Comparison of ENCODE assay signal across 12 mouse cellular contexts in genomic region chr5:140135734-140136625, GRCm38 (mm10).
A peak's percentile ranks its signal among the peaks of the same experiment; 100 is the strongest.
DNase-seq lines count a peak whose midpoint lies in the region; ATAC-seq lines count a peak whose summit lies in the region.
"Had no signal": no experiment of that assay in that cellular context is flagged by ENCODE, and none has a peak within 500 bp of the region (broad histone marks: within the 10 kb centered on the region; RNA-seq: fewer than 3 reads in every experiment).

No protein-coding gene starts in this region.

- H3K4me3 ChIP-seq in heart, embryonic 12.5 days: no peak overlapping the region
- no peak overlapping the region for H3K4me3 ChIP-seq in intestine, embryonic 16.5 days (ENCODE audit: low read length)

- H3K4me1 ChIP-seq in heart, embryonic 12.5 days (replicated peaks): peaks cover 15% of the 10 kb centered on the region
- no peaks in the 10 kb centered on the region for H3K4me1 ChIP-seq in intestine, embryonic 16.5 days (ENCODE audit: control insufficient read depth, insufficient read depth, low read length)

- peak; percentile 64; the same call in 1 of the 2 replicates for ATAC-seq in frontal cortex, adult (ENCODE audit: low TSS enrichment)
- ATAC-seq in heart, embryonic 12.5 days (ENCODE audit: insufficient number of reproducible peaks, low FRiP score): 0 out of 2 replicates have a peak, but pooled peaks have one; percentile 26
- no peak for ATAC-seq in intestine, embryonic 16.5 days
- ATAC-seq: intestine, postnatal 0 days; Patski had no signal

- H3K4me2 ChIP-seq in heart, embryonic 12.5 days: no peak overlapping the region
- no peak overlapping the region for H3K4me2 ChIP-seq in intestine, embryonic 16.5 days (ENCODE audit: low read depth, low read length)
- H3K4me2 ChIP-seq: lung, embryonic 14.5 days had no signal

- no peaks in the 10 kb centered on the region; the same call in 1 of the 2 replicates for H3K9me3 ChIP-seq in heart, embryonic 12.5 days (replicated peaks)
- H3K9me3 ChIP-seq in intestine, embryonic 16.5 days (ENCODE audit: control insufficient read depth, low read length): no peaks in the 10 kb centered on the region

- no peaks in the 10 kb centered on the region for H3K27me3 ChIP-seq in heart, embryonic 12.5 days (replicated peaks)
- H3K27me3 ChIP-seq in intestine, embryonic 16.5 days (replicated peaks; ENCODE audit: control insufficient read depth, insufficient read depth, low read length): no peaks in the 10 kb centered on the region
- H3K27me3 ChIP-seq: Patski had no signal

- no peak for DNase-seq in frontal cortex, postnatal 10 days (ENCODE audit: low spot score in 2 of 2)
- DNase-seq in right cerebral cortex, postnatal 10 days (ENCODE audit: low spot score in 2 of 2): peak; percentile 40 to 44
- no peak for DNase-seq in right cerebral cortex, postnatal 25 days
- no peak for DNase-seq in layer of hippocampus, postnatal 10 days (ENCODE audit: low spot score in 2 of 2)
- DNase-seq in embryo, embryonic 10 days (ENCODE audit: low spot score): no peak
- DNase-seq: B cell, adult 2 months; lung, embryonic 14.5 days had no signal

- H3K27ac ChIP-seq in heart, embryonic 12.5 days (ENCODE audit: poor library complexity, severe bottlenecking): no peak overlapping the region
- no peak overlapping the region for H3K27ac ChIP-seq in intestine, embryonic 16.5 days (ENCODE audit: low read length)

- peaks cover 7% of the 10 kb centered on the region; the same call in 1 of the 2 replicates for H3K36me3 ChIP-seq in heart, embryonic 12.5 days
- no peaks in the 10 kb centered on the region for H3K36me3 ChIP-seq in intestine, embryonic 16.5 days (ENCODE audit: control insufficient read depth, insufficient read depth, low read length)

- no peak overlapping the region for H3K9ac ChIP-seq in heart, embryonic 12.5 days
- H3K9ac ChIP-seq in intestine, embryonic 16.5 days (ENCODE audit: low read depth, low read length): no peak overlapping the region
- H3K9ac ChIP-seq: lung, embryonic 14.5 days had no signal

- 70% methylated on average over 8 of the region's 8 CpGs for WGBS in heart, embryonic 12.5 days
- 86% methylated on average over 8 of the region's 8 CpGs for WGBS in intestine, embryonic 16.5 days

Comparison
In these comparisons a context has a peak if more than half of its experiments do, and no peak if none do; other contexts are left out.
1. DNase-seq: peak in right cerebral cortex, postnatal 10 days (2 of 2); none in frontal cortex, postnatal 10 days (0 of 2), right cerebral cortex, postnatal 25 days (single experiment), layer of hippocampus, postnatal 10 days (0 of 2) and embryo, embryonic 10 days (single experiment).